Mouse (Mus musculus) liver, postnatal 0 days (tissue): ENCODE measurements around the gene Rnf144b.

Experiments
- CTCF ChIP-seq: sonication (generic); IDR thresholded peaks from 2 replicates; pipeline ENCODE4 v1.5.1; 2016; ENCODE audit warnings: antibody characterized with exemption, low read depth
- EP300 ChIP-seq: IDR thresholded peaks from 2 replicates; pipeline ENCODE4 v1.6.1; 2016; ENCODE audit warnings: antibody characterized with exemption, low read depth, mild to moderate bottlenecking

DNA sequence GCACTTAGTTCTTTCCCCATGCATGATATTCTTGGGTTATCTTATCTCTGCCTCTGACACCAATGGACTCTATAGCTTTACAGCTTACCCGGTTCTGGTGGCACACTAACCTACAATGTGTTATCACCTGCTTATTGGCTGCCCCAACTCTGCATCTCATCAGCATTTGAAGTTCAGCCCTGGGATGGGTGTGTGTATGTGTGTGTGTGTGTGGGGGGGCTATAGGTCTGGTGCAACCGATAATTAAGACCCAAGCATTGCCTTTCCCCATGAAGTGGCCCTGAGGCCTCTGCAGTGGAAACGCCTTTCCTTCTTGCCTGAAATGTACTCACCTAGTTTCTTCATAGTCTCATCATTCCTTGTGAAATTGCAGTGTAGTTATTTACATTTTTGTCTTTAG lies 6.5 kb upstream of the Rnf144b start:
- TF ChIP-seq CTCF (no peak), EP300 (no peak)
